Mouse (Mus musculus) forebrain, embryonic 11.5 days (tissue): ENCODE data around the gene Tanc1. TPM values are rescaled to one million over a fixed set of nuclear protein-coding genes. Genes with fewer than 3 reads are reported as not detected.
A peak's percentile ranks its signal among the peaks of the same experiment; 100 is the strongest.

Source experiments
- ATAC-seq: fragments of 200-750 bp; cut with Nextera tagmentation; replicated peaks from 2 replicates; pipeline ENCODE4 v1.8.0; 2017; ENCODE audit warnings: moderate TSS enrichment; ENCODE audit not compliant: low FRiP score
- DNase-seq: peaks from one replicate; pipeline ENCODE4 v3.0.0-alpha.2; 2017; ENCODE audit warnings: low spot score
- H3K27ac ChIP-seq: fragments of 300-500 bp; sonication (generic); 2 replicates; pipeline ENCODE4 v1.5.1; 2014; ENCODE audit warnings: low read depth, low read length
- H3K27me3 ChIP-seq: fragments of 300-500 bp; sonication (generic); 2 replicates; pipeline ENCODE4 v1.6.1; 2014; ENCODE audit warnings: mild to moderate bottlenecking, low read length, mixed read lengths; ENCODE audit not compliant: control insufficient read depth, insufficient read depth
- H3K36me3 ChIP-seq: fragments of 300-500 bp; sonication (generic); 2 replicates; pipeline ENCODE4 v1.6.1; 2014; ENCODE audit warnings: mild to moderate bottlenecking, low read length, moderate library complexity, mixed read lengths; ENCODE audit not compliant: control insufficient read depth, insufficient read depth
- H3K4me1 ChIP-seq: fragments of 300-500 bp; sonication (generic); replicated peaks from 2 replicates; pipeline ENCODE4 v1.6.1; 2014; ENCODE audit warnings: low read length, mixed read lengths; ENCODE audit not compliant: control insufficient read depth, insufficient read depth
- H3K4me2 ChIP-seq: fragments of 300-500 bp; sonication (generic); 2 replicates; pipeline ENCODE4 v1.6.1; 2014; ENCODE audit warnings: low read depth, mild to moderate bottlenecking, low read length, moderate library complexity, mixed read lengths; ENCODE audit not compliant: severe bottlenecking
- H3K4me3 ChIP-seq: fragments of 300-500 bp; sonication (generic); 2 replicates; pipeline ENCODE4 v1.5.1; 2014; ENCODE audit warnings: low read depth, low read length
- H3K9ac ChIP-seq: fragments of 300-500 bp; sonication (generic); 2 replicates; pipeline ENCODE4 v1.6.1; 2014; ENCODE audit warnings: low read length
- H3K9me3 ChIP-seq: fragments of 300-500 bp; sonication (generic); 2 replicates; pipeline ENCODE4 v1.6.1; 2016; ENCODE audit warnings: low read length, mixed read lengths; ENCODE audit not compliant: control insufficient read depth
- WGBS: fragments of 180-500 bp; shearing (Covaris S2); extraction: QIAGEN DNeasy Blood & Tissue Kit; methylation state at CpG from one replicate; pipeline ENCODE4 v1.1.7; 2014; 5-methylcytosine and 5-hydroxymethylcytosine counted together
- polyA plus RNA-seq: library from polyadenylated mRNA; unstranded; fragments of >200 nt; fragmentation: Nextera tagmentation; extraction: Ambion mirVana; gene quantifications from 2 replicates; pipeline ENCODE4 v1.2.1, GENCODE M21; 2014

The Tanc1 gene
- polyA plus RNA-seq, 1 experiment from 2014 or later: 22.7 TPM

DNA sequence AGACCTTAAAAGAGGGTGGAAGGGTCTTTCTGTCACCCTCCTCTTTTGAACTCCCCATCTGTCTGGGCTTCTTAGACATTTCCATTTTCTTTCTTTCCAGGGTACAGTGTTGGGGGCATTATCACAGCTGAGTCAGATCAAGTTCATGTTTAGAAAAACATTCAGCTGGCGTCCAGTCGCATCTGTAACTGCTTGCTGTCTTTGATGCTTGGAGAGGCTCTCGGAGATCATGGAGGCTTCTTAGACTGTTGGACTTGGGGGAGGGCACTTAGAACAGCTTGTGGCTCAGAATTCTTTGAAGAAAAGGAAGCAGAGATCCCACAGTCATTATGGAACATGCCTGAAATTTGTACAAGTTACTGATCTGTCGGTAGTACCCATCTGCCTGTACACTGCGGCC lies 121.6 kb downstream of the Tanc1 start:
- no peak for ATAC-seq

GRCm38 (mm10) chr2:59736401-59736898 lies 124.6 kb downstream of the Tanc1 start:
- H3K36me3 ChIP-seq: no peaks in the 10 kb centered on the region
- no peaks in the 10 kb centered on the region for H3K9me3 ChIP-seq
- H3K4me3 ChIP-seq: no peak overlapping the region
- H3K4me1 ChIP-seq: peaks cover 5% of the 10 kb centered on the region; the same call in 1 of the 2 replicates
- H3K27ac ChIP-seq: no peak overlapping the region
- H3K27me3 ChIP-seq: no peaks in the 10 kb centered on the region
- DNase-seq (no peak), ATAC-seq (peak; percentile 52; the same call in 1 of the 2 replicates)
- 65% methylated on average over 10 of the region's 10 CpGs for whole genome bisulfite sequencing
- no peak overlapping the region for H3K4me2 ChIP-seq
- no peak overlapping the region for H3K9ac ChIP-seq

More for the DNA sequence above, 121.6 kb downstream of the Tanc1 start:
- no peak overlapping the region for H3K27ac ChIP-seq
- no peak overlapping the region for H3K4me3 ChIP-seq
- 81% methylated on average over 5 of the region's 5 CpGs for WGBS
- no peaks in the 10 kb centered on the region for H3K36me3 ChIP-seq
- no peak for DNase-seq
- peaks cover 5% of the 10 kb centered on the region; the same call in 1 of the 2 replicates for H3K4me1 ChIP-seq
- H3K27me3 ChIP-seq: no peaks in the 10 kb centered on the region
- no peaks in the 10 kb centered on the region for H3K9me3 ChIP-seq
- H3K9ac ChIP-seq: no peak overlapping the region
- H3K4me2 ChIP-seq: no peak overlapping the region

DNA sequence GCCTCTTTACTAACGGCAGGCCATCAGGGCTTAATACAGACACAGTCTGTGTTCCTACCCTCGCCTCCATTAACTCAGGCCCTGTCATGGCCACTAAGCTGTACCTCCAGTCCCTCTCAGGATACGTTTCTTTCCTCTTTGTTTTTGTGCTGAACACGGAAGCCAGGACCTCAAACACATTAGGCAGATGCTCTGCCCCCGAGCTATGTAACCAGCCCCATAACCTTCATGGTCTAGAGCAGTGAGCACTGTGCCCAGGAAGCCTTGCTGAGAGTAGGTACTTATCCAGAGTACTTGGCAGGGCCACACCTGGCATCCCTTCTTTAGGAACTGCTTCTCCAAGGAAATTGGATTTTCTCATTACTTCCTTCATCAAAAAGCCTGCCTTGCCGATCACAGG lies 125.5 kb downstream of the Tanc1 start:
- no peak overlapping the region for H3K27ac ChIP-seq
- no peak overlapping the region for H3K4me2 ChIP-seq
- ATAC-seq (no peak), DNase-seq (no peak)
- WGBS: 82% methylated on average over 6 of the region's 6 CpGs
- H3K9me3 ChIP-seq: no peaks in the 10 kb centered on the region
- H3K4me3 ChIP-seq: no peak overlapping the region
- no peaks in the 10 kb centered on the region for H3K27me3 ChIP-seq
- no peaks in the 10 kb centered on the region for H3K36me3 ChIP-seq
- H3K4me1 ChIP-seq: peaks cover 5% of the 10 kb centered on the region; the same call in 1 of the 2 replicates
- no peak overlapping the region for H3K9ac ChIP-seq

- no peaks in the 10 kb centered on the region for H3K9me3 ChIP-seq
- 88% methylated on average over 5 of the region's 5 CpGs for WGBS
- peaks cover 5% of the 10 kb centered on the region; the same call in 1 of the 2 replicates for H3K4me1 ChIP-seq
- H3K27me3 ChIP-seq: no peaks in the 10 kb centered on the region
- H3K9ac ChIP-seq: no peak overlapping the region
- H3K36me3 ChIP-seq: no peaks in the 10 kb centered on the region
- no peak overlapping the region for H3K4me2 ChIP-seq
- no peak for ATAC-seq
- DNase-seq: no peak
- no peak overlapping the region for H3K4me3 ChIP-seq
- no peak overlapping the region for H3K27ac ChIP-seq
Observed at GRCm38 (mm10) chr2:59738356-59738755, 126.5 kb downstream of the Tanc1 start.

DNA sequence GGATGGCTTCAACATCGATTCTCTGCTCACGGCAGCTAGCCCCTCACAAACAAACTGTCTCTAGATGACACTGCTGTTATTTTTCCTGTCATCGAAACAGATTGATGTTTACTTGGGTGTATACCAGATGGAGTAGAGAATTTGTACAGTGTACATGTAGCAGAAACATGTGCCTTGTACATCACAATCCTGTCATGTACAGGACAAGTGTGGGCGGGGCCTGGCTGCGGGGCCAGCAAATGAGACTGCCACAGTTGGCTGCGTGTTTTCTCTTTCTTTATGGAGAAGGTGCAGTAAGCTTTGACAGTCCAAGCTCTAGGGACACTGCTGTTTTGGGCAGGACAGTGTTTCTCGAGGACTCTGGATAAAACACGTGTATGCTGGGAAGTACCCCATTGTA lies 127.2 kb downstream of the Tanc1 start:
- H3K4me2 ChIP-seq: no peak overlapping the region
- H3K36me3 ChIP-seq: no peaks in the 10 kb centered on the region
- no peak overlapping the region for H3K4me3 ChIP-seq
- WGBS: 92% methylated on average over 8 of the region's 8 CpGs
- ATAC-seq (no peak), DNase-seq (no peak)
- no peak overlapping the region for H3K27ac ChIP-seq
- no peaks in the 10 kb centered on the region for H3K27me3 ChIP-seq
- H3K9me3 ChIP-seq: no peaks in the 10 kb centered on the region
- H3K4me1 ChIP-seq: peaks cover 5% of the 10 kb centered on the region; the same call in 1 of the 2 replicates
- no peak overlapping the region for H3K9ac ChIP-seq

DNA sequence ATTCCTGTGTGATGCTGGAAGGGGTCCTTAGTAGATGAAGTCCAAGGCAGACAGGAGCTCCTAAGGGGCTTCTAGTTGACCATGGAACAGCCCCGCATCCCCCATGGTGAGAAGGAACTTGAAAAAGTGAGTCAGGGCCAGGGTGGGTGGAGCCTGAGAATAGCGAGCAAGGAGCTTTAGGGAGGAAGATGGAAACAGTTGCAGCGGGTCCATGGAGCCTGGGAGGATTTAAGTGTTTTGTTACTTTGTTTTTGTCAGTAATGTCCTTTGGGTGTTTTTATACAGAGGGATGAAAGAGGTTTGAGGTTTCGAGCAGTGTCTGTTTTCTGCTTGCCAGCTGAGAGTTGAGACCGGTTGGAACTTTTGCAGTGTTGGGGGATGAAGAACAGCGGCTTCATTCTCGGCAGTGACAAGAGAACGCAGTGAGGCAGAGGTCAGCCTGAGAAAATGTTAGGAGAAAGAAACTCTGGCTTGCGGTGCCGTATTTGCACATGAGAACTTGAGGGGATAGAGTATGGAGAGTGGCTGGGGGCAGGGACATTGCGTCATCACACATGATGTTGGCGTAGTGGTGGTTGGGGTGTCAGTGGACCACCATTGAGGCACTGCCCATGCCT lies 130.8 kb downstream of the Tanc1 start:
- no peaks in the 10 kb centered on the region for H3K4me1 ChIP-seq
- H3K36me3 ChIP-seq: no peaks in the 10 kb centered on the region
- H3K9me3 ChIP-seq: no peaks in the 10 kb centered on the region
- H3K27ac ChIP-seq: no peak overlapping the region
- ATAC-seq: no peak
- 78% methylated on average over 12 of the region's 12 CpGs for WGBS
- H3K9ac ChIP-seq: no peak overlapping the region
- no peak overlapping the region for H3K4me2 ChIP-seq
- H3K4me3 ChIP-seq: no peak overlapping the region
- DNase-seq: no peak
- H3K27me3 ChIP-seq: no peaks in the 10 kb centered on the region

- Histone ChIP-seq H3K4me2 (no peak overlapping the region), H3K4me3 (no peak overlapping the region), H3K4me1 (no peaks in the 10 kb centered on the region), H3K36me3 (no peaks in the 10 kb centered on the region), H3K9ac (no peak overlapping the region), H3K9me3 (no peaks in the 10 kb centered on the region), H3K27ac (no peak overlapping the region), H3K27me3 (no peaks in the 10 kb centered on the region)
- 32% methylated on average over 6 of the region's 6 CpGs for WGBS
- DNase-seq: peak; percentile 69
- ATAC-seq: peak; percentile 21; the same call in 1 of the 2 replicates
Observed at GRCm38 (mm10) chr2:59745428-59745827, 133.6 kb downstream of the Tanc1 start.

DNA sequence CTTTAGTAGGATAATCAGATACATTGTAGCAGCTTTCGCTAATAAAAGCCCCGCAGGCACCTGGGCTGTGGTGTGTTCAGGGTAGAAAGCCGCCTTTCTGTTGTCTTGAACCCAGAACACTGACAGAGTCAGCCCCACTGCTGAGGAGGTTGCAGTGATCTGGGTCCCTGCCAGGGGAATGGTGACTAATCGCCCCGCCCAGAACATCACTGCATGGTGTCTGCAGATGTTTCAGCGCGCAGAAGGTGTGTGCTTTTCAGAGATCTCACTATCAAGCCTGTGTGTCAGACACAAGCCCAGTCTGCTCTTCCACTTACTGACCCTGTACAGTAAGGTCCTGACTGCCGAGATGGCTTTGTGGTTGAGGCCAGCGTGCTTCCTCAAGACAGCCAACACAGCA lies 134.2 kb downstream of the Tanc1 start:
- no peak for ATAC-seq
- 84% methylated on average over 9 of the region's 9 CpGs for WGBS

DNA sequence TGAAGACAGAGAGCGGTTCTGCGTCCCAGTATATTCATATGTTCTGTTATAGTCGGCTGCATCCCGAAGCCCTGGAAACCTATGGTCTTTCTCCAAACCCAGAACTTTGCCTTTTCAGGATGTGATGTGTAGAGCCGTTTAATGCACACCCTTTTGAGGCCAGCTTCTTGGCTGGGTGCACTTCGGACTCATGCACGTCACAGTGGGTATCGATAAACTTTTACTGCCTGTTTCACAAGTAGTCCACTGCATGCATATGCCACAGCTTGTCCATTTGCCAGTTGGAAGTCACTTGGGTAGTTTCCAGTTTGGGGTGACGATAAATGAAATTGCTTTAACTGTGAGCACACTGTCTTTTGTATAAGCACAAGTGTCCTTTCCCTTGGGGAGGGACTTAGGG lies 135.9 kb downstream of the Tanc1 start:
- H3K27ac ChIP-seq: no peak overlapping the region
- H3K27me3 ChIP-seq: no peaks in the 10 kb centered on the region
- H3K9ac ChIP-seq: no peak overlapping the region
- H3K36me3 ChIP-seq: no peaks in the 10 kb centered on the region
- no peak overlapping the region for H3K4me2 ChIP-seq
- H3K4me1 ChIP-seq: no peaks in the 10 kb centered on the region
- DNase-seq: no peak
- ATAC-seq: no peak
- H3K9me3 ChIP-seq: no peaks in the 10 kb centered on the region
- no peak overlapping the region for H3K4me3 ChIP-seq
- WGBS: 94% methylated on average over 9 of the region's 9 CpGs

More for the DNA sequence above, 134.2 kb downstream of the Tanc1 start:
- H3K27me3 ChIP-seq: no peaks in the 10 kb centered on the region
- H3K4me1 ChIP-seq: no peaks in the 10 kb centered on the region
- no peak overlapping the region for H3K9ac ChIP-seq
- no peak overlapping the region for H3K4me2 ChIP-seq
- H3K36me3 ChIP-seq: no peaks in the 10 kb centered on the region
- H3K4me3 ChIP-seq: no peak overlapping the region
- no peaks in the 10 kb centered on the region for H3K9me3 ChIP-seq
- H3K27ac ChIP-seq: no peak overlapping the region
- DNase-seq: no peak
